In genomic region chr10:86700251-86700650, GRCm38 (mm10) we compare ENCODE assay signal across 12 mouse cellular contexts. TPM values are rescaled to one million over a fixed set of nuclear protein-coding genes. Genes with fewer than 3 reads are reported as not detected.
DNase-seq lines count a peak whose midpoint lies in the region; ATAC-seq and TF ChIP-seq lines count a peak whose summit lies in the region.
"Had no signal": no experiment of that assay in that cellular context is flagged by ENCODE, and none has a peak within 500 bp of the region (broad histone marks: within the 10 kb centered on the region; RNA-seq: fewer than 3 reads in every experiment).

No protein-coding gene starts in this region.

- H3K27ac ChIP-seq in kidney, embryonic 14.5 days (ENCODE audit: low read depth, low read length) = no peak overlapping the region
- no peak overlapping the region for H3K27ac ChIP-seq in ES-Bruce4 (ENCODE audit: insufficient read depth, low read length)
- no peak overlapping the region for H3K27ac ChIP-seq in limb, embryonic 13.5 days

- no peak overlapping the region for H3K9ac ChIP-seq in kidney, embryonic 14.5 days (ENCODE audit: low read depth, low read length)
- H3K9ac ChIP-seq in ES-Bruce4 (ENCODE audit: low read depth, poor library complexity, severe bottlenecking) = 0 out of 2 replicates have a peak overlapping the region, but pooled peaks have one; percentile 29
- H3K9ac ChIP-seq in limb, embryonic 13.5 days = no peak overlapping the region

- DNase-seq in kidney, adult 9 months = no peak
- DNase-seq in G1E (ENCODE audit: low spot score) = no peak
- DNase-seq in yolk sac, embryonic 10.5 days (ENCODE audit: low spot score) = no peak
- DNase-seq in left cerebral cortex, adult 18-20 months (ENCODE audit: low spot score in 2 of 2) = no peak
- DNase-seq: adrenal gland, postnatal 14 days; cerebellum, adult 2 months; gastrocnemius, postnatal 36 days; lung, postnatal 10 days had no signal

- peaks cover 37% of the 10 kb centered on the region for H3K4me1 ChIP-seq in kidney, embryonic 14.5 days (ENCODE audit: control insufficient read depth, insufficient read depth, low read length)
- no peaks in the 10 kb centered on the region for H3K4me1 ChIP-seq in ES-Bruce4 (ENCODE audit: control insufficient read depth, insufficient read depth, low read length)
- peaks cover 55% of the 10 kb centered on the region for H3K4me1 ChIP-seq in G1E (ENCODE audit: insufficient read depth, low read depth, low read length)
- H3K4me1 ChIP-seq in limb, embryonic 13.5 days = peaks cover 49% of the 10 kb centered on the region

- no peak for ATAC-seq in kidney, embryonic 14.5 days (ENCODE audit: low FRiP score, low TSS enrichment)
- ATAC-seq in G1E (ENCODE audit: extremely low read depth, insufficient number of reproducible peaks, low FRiP score, poor library complexity, severe bottlenecking) = no peak
- ATAC-seq in limb, embryonic 13.5 days (ENCODE audit: low FRiP score, low read depth) = no peak

- H3K4me3 ChIP-seq in kidney, embryonic 14.5 days (ENCODE audit: low read length) = peak overlapping the region; percentile 4; the same call in 1 of the 2 replicates
- H3K4me3 ChIP-seq in ES-Bruce4 (ENCODE audit: low read depth, low read length) = no peak overlapping the region
- H3K4me3 ChIP-seq in G1E (ENCODE audit: low read depth, low read length) = peak overlapping the region; percentile 44; the same call in 1 of the 2 replicates
- H3K4me3 ChIP-seq in limb, embryonic 13.5 days = 0 out of 2 replicates have a peak overlapping the region, but pooled peaks have one; percentile 0
- H3K4me3 ChIP-seq: erythroblast, embryonic 14.5 days had no signal

- TF ChIP-seq CTCF in ES-Bruce4 (IDR thresholded peaks at IDR 0.05; ENCODE audit: low read depth, low read length) = no peak
- no peak for TF ChIP-seq CTCF in G1E (IDR thresholded peaks at IDR 0.05; ENCODE audit: low read depth, low read length)

- H3K9me3 ChIP-seq in kidney, embryonic 14.5 days (ENCODE audit: control insufficient read depth, low read length) = no peaks in the 10 kb centered on the region
- H3K9me3 ChIP-seq in ES-Bruce4 (replicated peaks; ENCODE audit: control insufficient read depth, insufficient read depth, low read length, poor library complexity, severe bottlenecking) (no peaks in the 10 kb centered on the region), G1E (replicated peaks) (no peaks in the 10 kb centered on the region)
- no peaks in the 10 kb centered on the region for H3K9me3 ChIP-seq in limb, embryonic 13.5 days

- no peak for TF ChIP-seq EP300 in ES-Bruce4 (IDR thresholded peaks at IDR 0.05; ENCODE audit: insufficient read depth, low read depth, low read length)

- H3K36me3 ChIP-seq in kidney, embryonic 14.5 days (ENCODE audit: control insufficient read depth, insufficient read depth, low read length) = peaks cover 79% of the 10 kb centered on the region
- H3K36me3 ChIP-seq in ES-Bruce4 (ENCODE audit: control insufficient read depth, insufficient read depth, low read length, poor library complexity, severe bottlenecking) (peaks cover 81% of the 10 kb centered on the region), G1E (replicated peaks) (peaks cover 84% of the 10 kb centered on the region)
- peaks cover 73% of the 10 kb centered on the region for H3K36me3 ChIP-seq in limb, embryonic 13.5 days

- WGBS in kidney, embryonic 14.5 days = 59% methylated on average over 3 of the region's 3 CpGs
- WGBS in limb, embryonic 13.5 days = 66% methylated on average over 3 of the region's 3 CpGs

- H3K27me3 ChIP-seq in kidney, embryonic 14.5 days (ENCODE audit: control insufficient read depth, insufficient read depth, low read length) = no peaks in the 10 kb centered on the region
- H3K27me3 ChIP-seq in ES-Bruce4 (ENCODE audit: control insufficient read depth, insufficient read depth, low read length, poor library complexity, severe bottlenecking) (no peaks in the 10 kb centered on the region), G1E (ENCODE audit: insufficient read depth, low read length) (no peaks in the 10 kb centered on the region)
- no peaks in the 10 kb centered on the region for H3K27me3 ChIP-seq in limb, embryonic 13.5 days

- peak overlapping the region; percentile 0; the same call in 1 of the 2 replicates for H3K4me2 ChIP-seq in kidney, embryonic 14.5 days (replicated peaks; ENCODE audit: low read depth, low read length)
- H3K4me2 ChIP-seq in limb, embryonic 13.5 days (replicated peaks) = peak overlapping the region; percentile 29

- TF ChIP-seq POLR2A in ES-Bruce4 (IDR thresholded peaks at IDR 0.05; ENCODE audit: insufficient read depth, low read length) = no peak

RNA-seq across cellular contexts. Expression of gene Hsp90b1, which starts 5.1 kb away (rescaled TPM):
- 476 and 591 TPM in 2 replicates for polyA plus RNA-seq in kidney, embryonic 14.5 days (2014; fragmentation: Nextera tagmentation; extraction: Ambion mirVana)
- 1,047 and 1,340 TPM in 2 replicates for polyA plus RNA-seq in ES-Bruce4 (2011; ENCODE audit: insufficient read depth, insufficient read length, low read depth, missing spikeins)
- total RNA-seq in G1E (2014; fragmentation: Nextera tagmentation) = 423 and 435 TPM in 2 replicates
- total RNA-seq in G1E (2017) = 367 and 445 TPM in 2 replicates
- polyA plus RNA-seq in G1E (2012) = 17.3 and 26.6 TPM in 2 replicates
- polyA plus RNA-seq in limb, embryonic 13.5 days (2015; fragmentation: Nextera tagmentation; extraction: Ambion mirVana) = 634 and 696 TPM in 2 replicates
- total RNA-seq in left cerebral cortex, adult 18-20 months (2021) = 100 to 1,000 TPM; 335 to 352 TPM

RNA-seq across cellular contexts. Expression of gene Ttc41, which starts 5.4 kb away (rescaled TPM):
- polyA plus RNA-seq in kidney, embryonic 14.5 days (2014; fragmentation: Nextera tagmentation; extraction: Ambion mirVana) = 1.2 and 1.5 TPM in 2 replicates
- polyA plus RNA-seq in ES-Bruce4 (2011; ENCODE audit: insufficient read depth, insufficient read length, low read depth, missing spikeins) (2.7 and 3.5 TPM in 2 replicates), G1E (2012) (0.09 and 0.10 TPM in 2 replicates)
- total RNA-seq in G1E (2014; fragmentation: Nextera tagmentation) (5.4 and 6.5 TPM in 2 replicates), G1E (2017) (1.0 and 1.9 TPM in 2 replicates)
- polyA plus RNA-seq in limb, embryonic 13.5 days (2015; fragmentation: Nextera tagmentation; extraction: Ambion mirVana) = 1.7 and 2.2 TPM in 2 replicates
- 1 to 10 TPM; 1.6 TPM for total RNA-seq in left cerebral cortex, adult 18-20 months (2021)
- polyA plus RNA-seq: erythroblast, embryonic 14.5 days had no signal

Comparison
In these comparisons a context has a peak if more than half of its experiments do, and no peak if none do; other contexts are left out.
1. RNA of gene Hsp90b1, which starts 5.1 kb away (polyA plus RNA-seq): 1,047 to 1,340 TPM in ES-Bruce4, 634 to 696 TPM in limb, embryonic 13.5 days and 476 to 591 TPM in kidney, embryonic 14.5 days; 17.3 to 26.6 TPM in G1E; every median in the first group is over 10 times any median in the second.